Mouse (Mus musculus) heart, embryonic 12.5 days (tissue): ENCODE data around the gene Tubb2b. TPM values are rescaled to one million over a fixed set of nuclear protein-coding genes. Genes with fewer than 3 reads are reported as not detected.
"Not testable (repeated sequence)": the region's sequence is repeated elsewhere in the genome, so short reads cannot be mapped to it uniquely, and the experiment has no call there.

ENCODE experiments used
- ATAC-seq: fragments of 200-750 bp; cut with Nextera tagmentation; 2 replicates; pipeline ENCODE4 v1.8.0; 2017; ENCODE audit warnings: moderate TSS enrichment, moderate library complexity; ENCODE audit not compliant: insufficient number of reproducible peaks, low FRiP score
- H3K27ac ChIP-seq: fragments of 300-500 bp; sonication (generic); 2 replicates; pipeline ENCODE4 v1.5.1; 2016; ENCODE audit warnings: mild to moderate bottlenecking, moderate library complexity; ENCODE audit not compliant: poor library complexity, severe bottlenecking
- H3K27me3 ChIP-seq: fragments of 300-500 bp; sonication (generic); replicated peaks from 2 replicates; pipeline ENCODE4 v1.6.1; 2016; ENCODE audit warnings: mild to moderate bottlenecking, moderate library complexity
- H3K36me3 ChIP-seq: fragments of 300-500 bp; sonication (generic); 2 replicates; pipeline ENCODE4 v1.6.1; 2016; ENCODE audit warnings: mild to moderate bottlenecking, moderate library complexity
- H3K4me1 ChIP-seq: fragments of 300-500 bp; sonication (generic); replicated peaks from 2 replicates; pipeline ENCODE4 v1.6.1; 2016; ENCODE audit warnings: mild to moderate bottlenecking
- H3K4me2 ChIP-seq: fragments of 300-500 bp; sonication (generic); 2 replicates; pipeline ENCODE4 v1.6.1; 2016; ENCODE audit warnings: mild to moderate bottlenecking, moderate library complexity
- H3K4me3 ChIP-seq: fragments of 300-500 bp; sonication (generic); 2 replicates; pipeline ENCODE4 v1.5.1; 2016; ENCODE audit warnings: mild to moderate bottlenecking
- H3K9ac ChIP-seq: fragments of 300-500 bp; sonication (generic); 2 replicates; pipeline ENCODE4 v1.6.1; 2016; ENCODE audit warnings: mild to moderate bottlenecking, moderate library complexity
- H3K9me3 ChIP-seq: fragments of 300-500 bp; sonication (generic); replicated peaks from 2 replicates; pipeline ENCODE4 v1.6.1; 2016; ENCODE audit warnings: mild to moderate bottlenecking, moderate library complexity
- WGBS: fragments of 180-500 bp; shearing (Covaris S2); methylation state at CpG from one replicate; pipeline ENCODE4 v1.1.7; 2016; 5-methylcytosine and 5-hydroxymethylcytosine counted together
- polyA plus RNA-seq: library from polyadenylated mRNA; unstranded; fragments of >200 nt; fragmentation: Nextera tagmentation; extraction: Ambion mirVana; gene quantifications from 2 replicates; pipeline ENCODE4 v1.2.1, GENCODE M21; 2016

The Tubb2b gene
- polyA plus RNA-seq, 1 experiment from 2014 or later, result 28.8 TPM

- no peak overlapping the region for H3K27ac ChIP-seq
- no peak overlapping the region for H3K4me2 ChIP-seq
- H3K9ac ChIP-seq, result no peak overlapping the region
- H3K36me3 ChIP-seq, result no peaks in the 10 kb centered on the region
- no peak overlapping the region for H3K4me3 ChIP-seq
- no peaks in the 10 kb centered on the region for H3K9me3 ChIP-seq
- no peaks in the 10 kb centered on the region for H3K27me3 ChIP-seq
- 89% methylated on average over 2 of the region's 2 CpGs for WGBS
- H3K4me1 ChIP-seq, result 0 out of 2 replicates have a peak, but pooled peaks cover 4% of the 10 kb centered on the region
- no peak for ATAC-seq
Measured at GRCm38 (mm10) chr13:34106256-34106655, 24.0 kb downstream of the Tubb2b start.

- peaks cover 10% of the 10 kb centered on the region; the same call in 1 of the 2 replicates for H3K4me1 ChIP-seq
- WGBS, result 35% methylated on average over 1 of the region's 1 CpGs
- H3K27me3 ChIP-seq, result no peaks in the 10 kb centered on the region
- H3K36me3 ChIP-seq, result no peaks in the 10 kb centered on the region
- no peak overlapping the region for H3K9ac ChIP-seq
- H3K9me3 ChIP-seq, result no peaks in the 10 kb centered on the region
- no peak for ATAC-seq
- 0 out of 2 replicates have a peak overlapping the region, but pooled peaks have one; percentile 21 for H3K27ac ChIP-seq
- H3K4me3 ChIP-seq, result no peak overlapping the region
- H3K4me2 ChIP-seq, result no peak overlapping the region
Measured at GRCm38 (mm10) chr13:34105364-34105763, 24.9 kb downstream of the Tubb2b start.

GRCm38 (mm10) chr13:34101908-34102307 lies 28.4 kb downstream of the Tubb2b start:
- no peak overlapping the region for H3K9ac ChIP-seq
- no peak overlapping the region for H3K4me2 ChIP-seq
- H3K27ac ChIP-seq, result no peak overlapping the region
- H3K4me3 ChIP-seq, result no peak overlapping the region
- 59% methylated on average over 9 of the region's 9 CpGs for WGBS
- H3K36me3 ChIP-seq, result no peaks in the 10 kb centered on the region
- no peaks in the 10 kb centered on the region for H3K27me3 ChIP-seq
- ATAC-seq, result no peak
- H3K9me3 ChIP-seq, result no peaks in the 10 kb centered on the region
- H3K4me1 ChIP-seq, result peaks cover 10% of the 10 kb centered on the region; the same call in 1 of the 2 replicates

GRCm38 (mm10) chr13:34101247-34101646 lies 29.0 kb downstream of the Tubb2b start:
- 92% methylated on average over 10 of the region's 10 CpGs for WGBS

GRCm38 (mm10) chr13:34100733-34101132 lies 29.5 kb downstream of the Tubb2b start:
- Histone ChIP-seq H3K27ac (no peak overlapping the region), H3K4me1 (peaks cover 19% of the 10 kb centered on the region), H3K36me3 (no peaks in the 10 kb centered on the region), H3K27me3 (no peaks in the 10 kb centered on the region), H3K9ac (no peak overlapping the region), H3K9me3 (no peaks in the 10 kb centered on the region), H3K4me3 (no peak overlapping the region), H3K4me2 (0 out of 2 replicates have a peak overlapping the region, but pooled peaks have one; percentile 16)
- 22% methylated on average over 3 of the region's 3 CpGs for WGBS
- no peak for ATAC-seq

More at GRCm38 (mm10) chr13:34101247-34101646, 29.0 kb downstream of the Tubb2b start:
- Histone ChIP-seq H3K36me3 (no peaks in the 10 kb centered on the region), H3K4me1 (peaks cover 14% of the 10 kb centered on the region), H3K9ac (no peak overlapping the region), H3K4me2 (no peak overlapping the region), H3K27ac (no peak overlapping the region), H3K9me3 (no peaks in the 10 kb centered on the region), H3K27me3 (no peaks in the 10 kb centered on the region), H3K4me3 (no peak overlapping the region)
- ATAC-seq, result no peak

GRCm38 (mm10) chr13:34097086-34097485 lies 33.2 kb downstream of the Tubb2b start:
- no peaks in the 10 kb centered on the region for H3K9me3 ChIP-seq
- no peak overlapping the region for H3K4me3 ChIP-seq
- no peaks in the 10 kb centered on the region for H3K27me3 ChIP-seq
- ATAC-seq, result no peak
- peaks cover 18% of the 10 kb centered on the region for H3K4me1 ChIP-seq
- no peak overlapping the region for H3K4me2 ChIP-seq
- H3K9ac ChIP-seq, result no peak overlapping the region
- H3K36me3 ChIP-seq, result no peaks in the 10 kb centered on the region
- no peak overlapping the region for H3K27ac ChIP-seq
- WGBS, result 68% methylated on average over 3 of the region's 3 CpGs

- 65% methylated on average over 4 of the region's 4 CpGs for WGBS
- Histone ChIP-seq H3K27me3 (no peaks in the 10 kb centered on the region), H3K9me3 (no peaks in the 10 kb centered on the region), H3K4me2 (no peak overlapping the region), H3K36me3 (no peaks in the 10 kb centered on the region), H3K27ac (peak overlapping the region; percentile 64; the same call in 1 of the 2 replicates), H3K9ac (no peak overlapping the region), H3K4me3 (no peak overlapping the region), H3K4me1 (peaks cover 18% of the 10 kb centered on the region)
- ATAC-seq, result no peak
Measured at GRCm38 (mm10) chr13:34096455-34096854, 33.8 kb downstream of the Tubb2b start.

- WGBS, result 26% methylated on average over 7 of the region's 7 CpGs
- peak; percentile 59; the same call in 1 of the 2 replicates for ATAC-seq
- H3K27me3 ChIP-seq, result no peaks in the 10 kb centered on the region
- H3K4me2 ChIP-seq, result no peak overlapping the region
- H3K4me3 ChIP-seq, result no peak overlapping the region
- H3K9ac ChIP-seq, result no peak overlapping the region
- H3K27ac ChIP-seq, result peak overlapping the region; percentile 64; the same call in 1 of the 2 replicates
- H3K9me3 ChIP-seq, result no peaks in the 10 kb centered on the region
- H3K36me3 ChIP-seq, result no peaks in the 10 kb centered on the region
- peaks cover 16% of the 10 kb centered on the region for H3K4me1 ChIP-seq
Measured at GRCm38 (mm10) chr13:34095542-34096435, 34.5 kb downstream of the Tubb2b start.

- Histone ChIP-seq H3K27ac (no peak overlapping the region), H3K9ac (no peak overlapping the region), H3K27me3 (no peaks in the 10 kb centered on the region), H3K4me1 (peaks cover 25% of the 10 kb centered on the region), H3K36me3 (no peaks in the 10 kb centered on the region), H3K9me3 (no peaks in the 10 kb centered on the region), H3K4me2 (no peak overlapping the region), H3K4me3 (no peak overlapping the region)
- 48% methylated on average over 3 of the region's 3 CpGs for WGBS
- ATAC-seq, result no peak
Measured at GRCm38 (mm10) chr13:34089358-34089757, 40.9 kb downstream of the Tubb2b start.

GRCm38 (mm10) chr13:34088871-34089288 lies 41.4 kb downstream of the Tubb2b start:
- H3K9me3 ChIP-seq, result no peaks in the 10 kb centered on the region
- no peak for ATAC-seq
- H3K27me3 ChIP-seq, result no peaks in the 10 kb centered on the region
- H3K4me2 ChIP-seq, result no peak overlapping the region
- 58% methylated on average over 7 of the region's 7 CpGs for WGBS
- H3K4me3 ChIP-seq, result no peak overlapping the region
- no peak overlapping the region for H3K27ac ChIP-seq
- H3K36me3 ChIP-seq, result no peaks in the 10 kb centered on the region
- H3K4me1 ChIP-seq, result peaks cover 25% of the 10 kb centered on the region
- H3K9ac ChIP-seq, result no peak overlapping the region

- peaks cover 25% of the 10 kb centered on the region for H3K4me1 ChIP-seq
- WGBS, result 54% methylated on average over 5 of the region's 5 CpGs
- not testable (repeated sequence) for H3K4me3 ChIP-seq, H3K9me3 ChIP-seq, H3K36me3 ChIP-seq, H3K9ac ChIP-seq, H3K27me3 ChIP-seq, H3K4me2 ChIP-seq, ATAC-seq, H3K27ac ChIP-seq
Measured at GRCm38 (mm10) chr13:34088201-34088649, 42.0 kb downstream of the Tubb2b start.
